Mouse (Mus musculus): ENCODE results near the gene 2810408A11Rik.
"Not testable (repeated sequence)": the region's sequence is repeated elsewhere in the genome, so short reads cannot be mapped to it uniquely, and the experiment has no call there.

The 2810408A11Rik gene

GRCm38 (mm10) chr11:69931769-69932168 is 31.0 kb upstream of the 2810408A11Rik start:
- in situ Hi-C loops (cut with MboI, MseI): no loop called here

- in situ Hi-C loops (cut with MboI, MseI): no loop called here
Measured at GRCm38 (mm10) chr11:69930967-69931537, 30.3 kb upstream of the 2810408A11Rik start.

- in situ Hi-C loops (cut with MboI, MseI): not testable (repeated sequence)
Measured at GRCm38 (mm10) chr11:69930176-69930575, 29.4 kb upstream of the 2810408A11Rik start.

- in situ Hi-C loops (cut with MboI, MseI): no loop called here
Measured at GRCm38 (mm10) chr11:69929712-69930111, 28.9 kb upstream of the 2810408A11Rik start.

DNA sequence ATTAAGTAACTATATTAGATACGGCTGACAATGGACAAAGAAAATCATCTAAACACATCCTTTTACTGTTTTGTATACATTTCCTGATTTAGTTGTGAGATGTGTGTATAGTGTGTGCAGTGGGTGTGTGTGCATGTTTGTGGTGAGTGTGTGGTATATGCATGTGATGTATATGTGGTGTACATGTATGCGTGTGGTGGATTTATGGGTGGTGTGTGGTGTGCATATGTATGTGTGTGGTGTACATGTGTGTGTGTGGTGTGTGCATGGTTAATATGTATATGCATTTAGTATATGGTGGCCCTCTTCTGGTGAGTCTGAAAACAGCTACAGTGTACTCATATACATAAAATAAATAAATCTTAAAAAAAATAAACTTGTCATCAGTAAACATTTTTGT is 26.7 kb upstream of the 2810408A11Rik start:
- in situ Hi-C loops (cut with MboI, MseI): no loop called here

DNA sequence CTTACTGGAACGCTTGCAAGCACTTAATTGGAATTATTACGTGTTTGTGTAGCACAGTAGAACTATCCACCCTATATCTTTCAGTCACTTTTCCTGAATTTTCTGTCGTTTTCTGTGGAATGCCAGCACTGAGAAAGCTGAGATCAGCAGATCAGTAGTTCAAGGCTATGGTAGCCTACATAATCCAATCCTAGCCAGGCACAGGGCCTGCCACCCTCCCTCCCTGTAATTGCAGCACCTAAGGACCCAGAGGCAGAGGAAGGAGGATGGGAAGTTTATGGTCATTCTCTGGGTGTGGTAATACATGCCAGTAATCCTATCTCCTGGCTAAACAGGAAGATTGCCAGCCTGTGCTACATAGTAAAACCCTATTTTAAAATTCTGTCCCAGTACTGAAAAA is 22.0 kb upstream of the 2810408A11Rik start:
- in situ Hi-C loops (cut with MboI, MseI): no loop called here

- in situ Hi-C loops (cut with MboI, MseI): no loop called here
Measured at GRCm38 (mm10) chr11:69922012-69922756, 21.4 kb upstream of the 2810408A11Rik start.

DNA sequence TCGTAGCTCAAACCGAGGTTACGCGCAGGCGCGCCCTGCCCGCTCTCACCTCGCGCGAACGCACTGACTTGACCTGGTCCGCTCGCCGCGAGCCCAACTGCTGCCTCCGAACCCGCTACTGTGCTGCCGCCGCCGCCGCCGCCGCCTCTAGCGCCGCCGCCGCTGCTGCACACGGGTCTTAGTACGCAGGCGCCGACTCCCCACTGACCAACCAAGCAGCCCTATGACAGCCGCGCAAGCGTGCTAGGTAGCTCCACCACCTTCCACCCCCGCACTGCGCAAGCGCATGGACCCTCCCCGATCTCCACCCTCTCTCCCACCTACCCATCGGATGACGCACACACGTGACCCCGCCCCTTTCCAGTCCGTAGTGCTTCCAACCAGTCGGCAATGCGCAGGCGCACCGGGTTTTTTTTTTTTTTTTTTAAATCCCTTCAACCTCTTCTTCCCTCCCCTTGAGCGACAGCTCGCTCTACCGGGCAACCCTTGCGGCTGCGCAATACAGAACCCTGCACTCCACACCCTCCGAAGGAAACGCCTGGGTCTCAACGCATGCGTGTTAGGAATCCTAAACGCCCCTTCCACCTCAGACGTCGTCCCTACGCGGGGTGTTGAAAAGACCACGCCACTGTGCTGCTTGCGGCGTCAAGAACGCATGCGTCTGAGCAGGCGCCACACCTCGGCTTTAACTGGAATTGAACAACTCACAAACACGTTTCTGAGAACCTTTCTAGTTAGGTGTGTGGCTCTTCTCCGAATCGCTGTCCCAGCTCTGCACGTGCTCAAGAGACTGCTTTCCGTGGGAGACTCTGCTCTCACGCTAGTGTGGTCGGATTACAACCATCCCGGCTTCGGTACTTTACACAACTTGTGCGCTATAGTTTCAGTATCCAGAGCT is 20.6 kb upstream of the 2810408A11Rik start, which contains the start of gene Eif5a:
Gene Eif5a (minus strand): TSS at position 845 of the 898 bp plus-strand sequence.
- in situ Hi-C loops (cut with MboI, MseI): no loop called here

GRCm38 (mm10) chr11:69920266-69921031 is 19.7 kb upstream of the 2810408A11Rik start:
- in situ Hi-C loops (cut with MboI, MseI): no loop called here

DNA sequence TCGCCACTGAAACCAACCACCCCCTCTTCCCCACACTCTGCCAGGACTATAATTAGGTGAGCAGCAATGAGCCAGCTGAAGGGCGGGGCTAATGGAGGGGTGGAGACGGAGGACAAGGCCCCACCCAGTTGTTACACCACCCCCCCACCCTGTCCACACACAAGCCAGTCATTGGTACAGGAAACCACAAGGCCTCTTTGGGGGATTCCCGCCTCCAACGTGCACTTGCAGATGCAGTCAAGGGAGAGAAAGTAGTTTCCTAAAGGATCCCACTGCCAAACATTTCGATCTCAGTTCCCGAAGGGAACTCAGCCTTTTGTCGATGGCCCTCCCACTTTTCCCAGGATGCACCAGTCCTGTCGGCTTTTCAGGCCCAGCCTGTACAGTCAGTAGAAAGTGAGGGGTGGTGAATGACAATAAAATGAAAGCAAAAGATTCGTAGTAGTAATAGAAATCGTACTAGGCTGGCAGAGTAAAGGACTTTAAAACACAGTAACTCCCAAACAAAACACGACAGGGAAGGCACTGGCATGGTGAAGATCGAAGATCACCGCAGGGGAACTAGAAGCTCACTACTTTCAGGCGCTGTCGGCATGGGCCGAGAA is 19.0 kb upstream of the 2810408A11Rik start:
- in situ Hi-C loops (cut with MboI, MseI): no loop called here

GRCm38 (mm10) chr11:69919053-69919452 is 18.3 kb upstream of the 2810408A11Rik start:
- in situ Hi-C loops (cut with MboI, MseI): no loop called here

DNA sequence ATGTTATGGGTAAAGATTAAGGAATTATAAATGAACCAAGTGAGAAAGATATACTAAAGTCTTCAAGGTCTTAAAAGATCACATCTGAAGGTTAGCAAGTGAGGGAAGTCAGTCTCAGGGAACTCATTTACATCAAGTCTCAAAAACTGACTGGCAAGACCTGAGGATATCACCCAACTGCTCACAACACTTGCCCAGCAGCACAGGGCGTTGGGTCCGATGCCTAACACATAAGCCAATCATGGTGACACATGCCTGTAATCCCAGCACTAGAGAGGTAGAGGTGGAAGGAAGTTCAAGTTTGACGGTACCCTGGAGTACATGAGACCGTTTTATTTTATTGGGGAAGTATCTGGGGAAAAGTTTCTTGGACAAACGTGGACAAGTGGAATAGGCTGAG is 17.3 kb upstream of the 2810408A11Rik start:
- in situ Hi-C loops (cut with MboI, MseI): no loop called here

DNA sequence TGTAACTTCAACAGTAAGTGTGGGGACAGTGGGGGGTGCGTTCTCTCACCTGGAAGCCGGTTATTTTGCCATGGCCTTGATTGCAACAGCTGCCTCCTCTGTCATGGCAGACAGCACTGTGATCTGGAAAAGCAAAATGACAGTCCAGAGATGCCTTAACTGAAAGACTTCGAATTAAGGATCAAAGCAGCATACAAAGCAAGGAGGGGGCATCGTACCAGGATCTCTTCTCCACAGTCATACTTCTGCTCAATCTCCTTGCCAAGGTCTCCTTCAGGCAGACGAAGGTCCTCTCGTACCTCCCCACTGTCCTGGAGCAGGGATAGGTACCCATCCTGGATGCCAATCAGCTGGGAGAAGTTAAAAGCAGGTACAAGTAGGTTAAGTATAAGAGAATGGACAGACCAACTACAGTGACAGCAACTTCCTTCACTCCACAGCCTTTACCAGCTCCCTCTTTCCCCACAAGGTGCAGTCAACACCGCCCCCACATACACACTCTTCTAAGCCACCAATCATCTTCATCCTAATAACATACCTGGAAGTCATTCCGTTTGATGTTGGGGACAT is 16.7 kb upstream of the 2810408A11Rik start:
- in situ Hi-C loops (cut with MboI, MseI): no loop called here

DNA sequence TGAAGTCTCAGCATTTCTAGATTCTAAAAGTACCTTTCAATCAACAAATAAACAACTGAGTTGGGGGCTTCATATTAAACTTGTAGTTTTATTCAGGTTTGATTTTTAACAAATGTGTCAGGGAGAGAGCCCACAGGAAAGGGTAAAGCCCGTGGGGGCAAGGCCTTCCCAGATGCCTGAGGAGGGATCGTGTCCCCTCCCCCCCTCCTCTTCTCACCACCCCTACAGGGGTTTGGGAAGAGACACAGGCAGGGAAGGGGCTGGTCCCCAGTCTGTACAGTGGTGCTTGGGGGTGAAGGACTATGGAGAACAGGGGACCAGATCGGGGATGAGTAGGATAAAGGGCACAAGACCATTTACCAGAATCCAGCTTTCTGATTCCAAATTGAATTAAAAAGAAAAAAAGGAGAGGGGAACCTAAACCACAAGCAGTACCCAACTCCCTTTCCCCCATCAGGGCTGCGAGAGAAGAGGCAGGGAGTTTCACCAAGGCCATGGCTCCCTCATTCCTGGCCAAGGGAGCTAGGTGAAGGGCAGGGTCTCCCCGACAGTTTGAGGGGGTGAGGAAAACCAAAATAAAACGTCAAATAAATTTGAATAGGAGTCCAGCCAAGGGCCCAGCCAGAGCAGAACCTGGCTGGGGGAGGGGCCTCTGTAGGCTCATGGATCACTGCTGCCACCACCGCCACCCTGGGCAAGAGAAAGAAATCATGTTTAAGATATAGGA is 16.0 kb upstream of the 2810408A11Rik start:
- in situ Hi-C loops (cut with MboI, MseI): not testable (repeated sequence)

GRCm38 (mm10) chr11:69915667-69916627 is 15.2 kb upstream of the 2810408A11Rik start:
- in situ Hi-C loops (cut with MboI, MseI): no loop called here

GRCm38 (mm10) chr11:69914917-69915430 is 14.2 kb upstream of the 2810408A11Rik start:
- in situ Hi-C loops (cut with MboI, MseI): no loop called here

DNA sequence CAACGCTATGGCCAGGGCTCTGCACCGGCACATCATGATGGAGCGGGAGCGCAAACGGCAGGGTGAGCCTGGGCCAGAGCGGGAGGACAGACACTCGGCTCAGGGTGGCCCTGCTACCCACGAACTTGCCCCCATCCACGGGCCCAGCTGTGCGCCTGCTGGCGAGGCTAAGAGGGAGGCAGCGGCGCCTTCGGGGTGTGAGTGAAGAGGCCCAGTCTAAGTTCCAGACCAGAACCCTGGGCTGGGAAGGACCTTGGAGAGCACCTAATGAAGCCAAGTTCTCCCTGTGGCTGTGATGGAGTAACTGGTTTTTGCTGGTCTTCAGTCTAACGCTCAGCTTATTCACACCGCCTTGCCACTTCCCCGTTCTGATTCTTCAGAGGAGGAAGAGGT is 13.6 kb upstream of the 2810408A11Rik start:
- in situ Hi-C loops (cut with MboI, MseI): no loop called here

- in situ Hi-C loops (cut with MboI, MseI): no loop called here
Measured at GRCm38 (mm10) chr11:69913554-69914371, 13.0 kb upstream of the 2810408A11Rik start, which contains the start of gene Gps2. Gps2 (plus strand) TSS chr11:69913888.

All from T-helper 1 cell (primary cell).